Mouse (Mus musculus): ENCODE measurements around the gene Pigk. TPM values are rescaled to one million over a fixed set of nuclear protein-coding genes. Genes with fewer than 3 reads are reported as not detected.
A peak's percentile ranks its signal among the peaks of the same experiment; 100 is the strongest.

The Pigk gene
- polyA plus RNA-seq, 1 experiment from 2014 or later = 36.9 TPM

- Histone ChIP-seq H3K4me1 (replicated peaks) (peaks cover 14% of the 10 kb centered on the region; the same call in 1 of the 2 replicates), H3K9ac (no peak overlapping the region), H3K4me2 (no peak overlapping the region), H3K4me3 (no peak overlapping the region), H3K27me3 (no peaks in the 10 kb centered on the region), H3K36me3 (no peaks in the 10 kb centered on the region), H3K27ac (no peak overlapping the region), H3K9me3 (replicated peaks) (no peaks in the 10 kb centered on the region)
- 62% methylated on average over 4 of the region's 4 CpGs for WGBS
- ATAC-seq (replicated peaks; ENCODE audit: insufficient number of reproducible peaks, insufficient read depth, low FRiP score, low read depth) = no peak
Measured at GRCm38 (mm10) chr3:152926166-152926565, 212.3 kb downstream of the Pigk start.

GRCm38 (mm10) chr3:152928287-152928975, 214.5 kb downstream of the Pigk start:
- Histone ChIP-seq H3K9ac (no peak overlapping the region), H3K4me2 (0 out of 2 replicates have a peak overlapping the region, but pooled peaks have one; percentile 1), H3K36me3 (no peaks in the 10 kb centered on the region), H3K4me3 (no peak overlapping the region), H3K27ac (no peak overlapping the region), H3K27me3 (no peaks in the 10 kb centered on the region), H3K4me1 (replicated peaks) (peaks cover 14% of the 10 kb centered on the region; the same call in 1 of the 2 replicates), H3K9me3 (replicated peaks) (no peaks in the 10 kb centered on the region)
- ATAC-seq (replicated peaks; ENCODE audit: insufficient number of reproducible peaks, insufficient read depth, low FRiP score, low read depth) = no peak
- 48% methylated on average over 13 of the region's 13 CpGs for WGBS

- no peak overlapping the region for H3K9ac ChIP-seq
- 73% methylated on average over 10 of the region's 10 CpGs for WGBS
- no peak overlapping the region for H3K4me3 ChIP-seq
- no peak overlapping the region for H3K4me2 ChIP-seq
- H3K27me3 ChIP-seq = no peaks in the 10 kb centered on the region
- H3K36me3 ChIP-seq = no peaks in the 10 kb centered on the region
- no peaks in the 10 kb centered on the region for H3K9me3 ChIP-seq (replicated peaks)
- no peak for ATAC-seq (replicated peaks; ENCODE audit: insufficient number of reproducible peaks, insufficient read depth, low FRiP score, low read depth)
- no peak overlapping the region for H3K27ac ChIP-seq
- peaks cover 14% of the 10 kb centered on the region; the same call in 1 of the 2 replicates for H3K4me1 ChIP-seq (replicated peaks)
Measured at GRCm38 (mm10) chr3:152929256-152929787, 215.4 kb downstream of the Pigk start.

- H3K27ac ChIP-seq = no peak overlapping the region
- no peaks in the 10 kb centered on the region for H3K27me3 ChIP-seq
Measured at GRCm38 (mm10) chr3:152929788-152930281, 215.9 kb downstream of the Pigk start.

GRCm38 (mm10) chr3:152931354-152931753, 217.5 kb downstream of the Pigk start:
- H3K36me3 ChIP-seq = no peaks in the 10 kb centered on the region
- no peak overlapping the region for H3K4me3 ChIP-seq
- no peak overlapping the region for H3K9ac ChIP-seq
- no peaks in the 10 kb centered on the region for H3K27me3 ChIP-seq
- 82% methylated on average over 3 of the region's 3 CpGs for WGBS
- ATAC-seq (replicated peaks; ENCODE audit: insufficient number of reproducible peaks, insufficient read depth, low FRiP score, low read depth) = no peak
- H3K9me3 ChIP-seq (replicated peaks) = no peaks in the 10 kb centered on the region
- peaks cover 14% of the 10 kb centered on the region; the same call in 1 of the 2 replicates for H3K4me1 ChIP-seq (replicated peaks)
- H3K27ac ChIP-seq = no peak overlapping the region
- no peak overlapping the region for H3K4me2 ChIP-seq

More at GRCm38 (mm10) chr3:152929788-152930281, 215.9 kb downstream of the Pigk start:
- no peak overlapping the region for H3K4me3 ChIP-seq
- H3K9me3 ChIP-seq (replicated peaks) = no peaks in the 10 kb centered on the region
- whole genome bisulfite sequencing = 82% methylated on average over 7 of the region's 7 CpGs
- no peak for ATAC-seq (replicated peaks; ENCODE audit: insufficient number of reproducible peaks, insufficient read depth, low FRiP score, low read depth)
- no peak overlapping the region for H3K4me2 ChIP-seq
- H3K4me1 ChIP-seq (replicated peaks) = peaks cover 14% of the 10 kb centered on the region; the same call in 1 of the 2 replicates
- H3K9ac ChIP-seq = no peak overlapping the region
- H3K36me3 ChIP-seq = no peaks in the 10 kb centered on the region

GRCm38 (mm10) chr3:152932096-152932495, 218.2 kb downstream of the Pigk start:
- peaks cover 14% of the 10 kb centered on the region; the same call in 1 of the 2 replicates for H3K4me1 ChIP-seq (replicated peaks)
- 67% methylated on average over 4 of the region's 4 CpGs for WGBS
- no peaks in the 10 kb centered on the region for H3K27me3 ChIP-seq
- ATAC-seq (replicated peaks; ENCODE audit: insufficient number of reproducible peaks, insufficient read depth, low FRiP score, low read depth) = no peak
- H3K4me3 ChIP-seq = no peak overlapping the region
- no peak overlapping the region for H3K4me2 ChIP-seq
- no peak overlapping the region for H3K27ac ChIP-seq
- H3K36me3 ChIP-seq = no peaks in the 10 kb centered on the region
- H3K9ac ChIP-seq = no peak overlapping the region
- H3K9me3 ChIP-seq (replicated peaks) = no peaks in the 10 kb centered on the region

GRCm38 (mm10) chr3:152932544-152932943, 218.6 kb downstream of the Pigk start:
- Histone ChIP-seq H3K27ac (no peak overlapping the region), H3K27me3 (no peaks in the 10 kb centered on the region), H3K4me1 (replicated peaks) (peaks cover 14% of the 10 kb centered on the region; the same call in 1 of the 2 replicates), H3K9me3 (replicated peaks) (no peaks in the 10 kb centered on the region), H3K4me3 (no peak overlapping the region), H3K9ac (no peak overlapping the region), H3K36me3 (no peaks in the 10 kb centered on the region), H3K4me2 (no peak overlapping the region)
- ATAC-seq (replicated peaks; ENCODE audit: insufficient number of reproducible peaks, insufficient read depth, low FRiP score, low read depth) = no peak
- 71% methylated on average over 2 of the region's 2 CpGs for WGBS

GRCm38 (mm10) chr3:152933737-152934136, 219.8 kb downstream of the Pigk start:
- H3K4me3 ChIP-seq = no peak overlapping the region
- H3K9me3 ChIP-seq (replicated peaks) = no peaks in the 10 kb centered on the region
- H3K9ac ChIP-seq = no peak overlapping the region
- 86% methylated on average over 3 of the region's 3 CpGs for WGBS
- no peak overlapping the region for H3K4me2 ChIP-seq
- H3K4me1 ChIP-seq (replicated peaks) = peaks cover 7% of the 10 kb centered on the region; the same call in 1 of the 2 replicates
- no peaks in the 10 kb centered on the region for H3K27me3 ChIP-seq
- no peak overlapping the region for H3K27ac ChIP-seq
- ATAC-seq (replicated peaks; ENCODE audit: insufficient number of reproducible peaks, insufficient read depth, low FRiP score, low read depth) = no peak
- H3K36me3 ChIP-seq = no peaks in the 10 kb centered on the region

GRCm38 (mm10) chr3:152936313-152936712, 222.4 kb downstream of the Pigk start:
- 75% methylated on average over 3 of the region's 3 CpGs for WGBS
- H3K9ac ChIP-seq = no peak overlapping the region
- no peaks in the 10 kb centered on the region for H3K4me1 ChIP-seq (replicated peaks)
- H3K27me3 ChIP-seq = no peaks in the 10 kb centered on the region
- H3K9me3 ChIP-seq (replicated peaks) = no peaks in the 10 kb centered on the region
- no peaks in the 10 kb centered on the region for H3K36me3 ChIP-seq
- no peak overlapping the region for H3K4me2 ChIP-seq
- ATAC-seq (replicated peaks; ENCODE audit: insufficient number of reproducible peaks, insufficient read depth, low FRiP score, low read depth) = no peak
- no peak overlapping the region for H3K27ac ChIP-seq
- H3K4me3 ChIP-seq = no peak overlapping the region

GRCm38 (mm10) chr3:152941671-152942070, 227.8 kb downstream of the Pigk start:
- Histone ChIP-seq H3K36me3 (no peaks in the 10 kb centered on the region), H3K4me3 (no peak overlapping the region), H3K9me3 (replicated peaks) (no peaks in the 10 kb centered on the region), H3K27ac (no peak overlapping the region), H3K4me1 (replicated peaks) (no peaks in the 10 kb centered on the region), H3K4me2 (no peak overlapping the region), H3K9ac (no peak overlapping the region), H3K27me3 (no peaks in the 10 kb centered on the region)
- ATAC-seq (replicated peaks; ENCODE audit: insufficient number of reproducible peaks, insufficient read depth, low FRiP score, low read depth) = no peak
- WGBS = 69% methylated on average over 5 of the region's 5 CpGs

GRCm38 (mm10) chr3:152942985-152943384, 229.1 kb downstream of the Pigk start:
- H3K4me3 ChIP-seq = no peak overlapping the region
- H3K27me3 ChIP-seq = no peaks in the 10 kb centered on the region
- 0 out of 2 replicates have a peak, but pooled peaks have one; percentile 41 for ATAC-seq (replicated peaks; ENCODE audit: insufficient number of reproducible peaks, insufficient read depth, low FRiP score, low read depth)
- no peak overlapping the region for H3K4me2 ChIP-seq
- WGBS = 64% methylated on average over 11 of the region's 11 CpGs
- H3K9me3 ChIP-seq (replicated peaks) = no peaks in the 10 kb centered on the region
- no peak overlapping the region for H3K9ac ChIP-seq
- no peaks in the 10 kb centered on the region for H3K36me3 ChIP-seq
- H3K4me1 ChIP-seq (replicated peaks) = no peaks in the 10 kb centered on the region
- no peak overlapping the region for H3K27ac ChIP-seq
